Mouse (Mus musculus) kidney, adult 10 weeks (tissue): ENCODE results near the gene Gm36245. TPM values are rescaled to one million over a fixed set of nuclear protein-coding genes. Genes with fewer than 3 reads are reported as not detected.

Experiments
- polyA plus RNA-seq: library from polyadenylated mRNA; stranded (reverse); fragments of 350-450 nt; fragmentation: Illumina TruSeq; extraction: RNeasy Lipid Tissue Mini Kit (QIAGEN cat#74804); gene quantifications from one replicate; pipeline ENCODE4 v1.2.3, GENCODE M21; 2014; ENCODE audit warnings: low read depth, low replicate concordance

Gm36245 gene
- polyA plus RNA-seq = not detected

GRCm38 (mm10) chr15:77598958-77599357 lies at the start of gene Gm36245:
Gene Gm36245 (plus strand): TSS chr15:77599258.

GRCm38 (mm10) chr15:77561792-77562191 lies 37.3 kb upstream of the Gm36245 start, which contains the start of gene 1700025B11Rik:
Gene 1700025B11Rik (minus strand): TSS chr15:77561892.

GRCm38 (mm10) chr15:77595961-77596360 lies 3.1 kb upstream of the Gm36245 start, which contains the start of gene Apol10b:
Gene Apol10b (minus strand): TSS chr15:77596125.

GRCm38 (mm10) chr15:77643176-77643575 lies 44.1 kb downstream of the Gm36245 start, which contains the start of gene Apol11b:
Gene Apol11b (minus strand): TSS chr15:77643286.

Other genes starting within 250 kb of the Gm36245 start
- gene Apol7a, start 200.1 kb upstream of the Gm36245 start, polyA plus RNA-seq = not detected
- 0.28 TPM for gene Apol9a, start 188.1 kb upstream of the Gm36245 start, polyA plus RNA-seq
- gene Apol7b, start 151.8 kb upstream of the Gm36245 start, polyA plus RNA-seq = not detected
- 0.20 TPM for gene Apol10a, start 122.2 kb upstream of the Gm36245 start, polyA plus RNA-seq
- not detected for gene Apol11a, start 91.0 kb upstream of the Gm36245 start, polyA plus RNA-seq
- gene Apol7c, start 65.9 kb upstream of the Gm36245 start, polyA plus RNA-seq = not detected
- gene 1700025B11Rik, start 37.4 kb upstream of the Gm36245 start, polyA plus RNA-seq = not detected
- 0.73 TPM for gene Apol10b, start 3.1 kb upstream of the Gm36245 start, polyA plus RNA-seq
- gene Apol11b, start 44.0 kb downstream of the Gm36245 start, polyA plus RNA-seq = not detected
- gene Apol7e, start 99.6 kb downstream of the Gm36245 start, polyA plus RNA-seq = not detected
- gene Apol9b, start 129.8 kb downstream of the Gm36245 start, polyA plus RNA-seq = not detected
- gene Apol8, start 157.7 kb downstream of the Gm36245 start, polyA plus RNA-seq = not detected
- gene Myh9, start 242.9 kb downstream of the Gm36245 start, polyA plus RNA-seq = 7.6 TPM